ENCODE assay signal across 8 mouse cellular contexts in genomic region chr6:58596294-58596653, GRCm38 (mm10). TPM values are rescaled to one million over a fixed set of nuclear protein-coding genes. Genes with fewer than 3 reads are reported as not detected.
DNase-seq lines count a peak whose midpoint lies in the region; ATAC-seq and TF ChIP-seq lines count a peak whose summit lies in the region.

No protein-coding gene starts in this region.

- H3K4me2 ChIP-seq in forebrain, embryonic 16.5 days (ENCODE audit: low read length), result peak overlapping the region; percentile 44
- peak overlapping the region; percentile 50 for H3K4me2 ChIP-seq in hindbrain, embryonic 16.5 days (ENCODE audit: low read length)
- H3K4me2 ChIP-seq in limb, embryonic 15.5 days, result peak overlapping the region; percentile 22
- peak overlapping the region; percentile 46 for H3K4me2 ChIP-seq in midbrain, postnatal 0 days (ENCODE audit: low read depth, low read length, poor library complexity, severe bottlenecking)

- peak; percentile 83 for ATAC-seq in forebrain, embryonic 16.5 days
- ATAC-seq in hindbrain, embryonic 16.5 days, result peak; percentile 85
- peak; percentile 83 for ATAC-seq in limb, embryonic 15.5 days (ENCODE audit: insufficient number of reproducible peaks, low FRiP score, low TSS enrichment, low read depth)
- ATAC-seq in midbrain, postnatal 0 days (ENCODE audit: low FRiP score), result peak; percentile 56; the same call in 1 of the 2 replicates

- no peak for TF ChIP-seq CTCF in gastrocnemius, adult 2 months (IDR thresholded peaks at IDR 0.05)
- no peak for TF ChIP-seq CTCF in midbrain, postnatal 0 days (IDR thresholded peaks at IDR 0.05)
- TF ChIP-seq CTCF in thymus, adult 2 months (IDR thresholded peaks at IDR 0.05; ENCODE audit: borderline replicate concordance, control insufficient read depth, extremely low read depth, insufficient read depth, low read length, poor library complexity), result no peak

- no peaks in the 10 kb centered on the region for H3K9me3 ChIP-seq in forebrain, embryonic 16.5 days (ENCODE audit: control insufficient read depth, low read length)
- H3K9me3 ChIP-seq in hindbrain, embryonic 16.5 days (ENCODE audit: control insufficient read depth, low read length), result no peaks in the 10 kb centered on the region; the same call in 1 of the 2 replicates
- H3K9me3 ChIP-seq in limb, embryonic 15.5 days, result no peaks in the 10 kb centered on the region
- H3K9me3 ChIP-seq in midbrain, postnatal 0 days (ENCODE audit: low read length), result no peaks in the 10 kb centered on the region

- peak overlapping the region; percentile 70 for H3K4me3 ChIP-seq in gastrocnemius, adult 2 months
- peak overlapping the region; percentile 28 for H3K4me3 ChIP-seq in forebrain, embryonic 16.5 days (replicated peaks; ENCODE audit: low read length)
- peak overlapping the region; percentile 43 for H3K4me3 ChIP-seq in hindbrain, embryonic 16.5 days (ENCODE audit: low read length)
- peak overlapping the region; percentile 32 for H3K4me3 ChIP-seq in limb, embryonic 15.5 days
- peak overlapping the region; percentile 35 for H3K4me3 ChIP-seq in midbrain, postnatal 0 days (ENCODE audit: low read depth, low read length)
- H3K4me3 ChIP-seq in thymus, adult 2 months (ENCODE audit: control insufficient read depth, insufficient read depth, low read length), result peak overlapping the region; percentile 39

- H3K9ac ChIP-seq in forebrain, embryonic 16.5 days (replicated peaks; ENCODE audit: low read depth, low read length), result peak overlapping the region; percentile 16
- H3K9ac ChIP-seq in hindbrain, embryonic 16.5 days (ENCODE audit: low read depth, low read length), result peak overlapping the region; percentile 49
- H3K9ac ChIP-seq in limb, embryonic 15.5 days, result 0 out of 2 replicates have a peak overlapping the region, but pooled peaks have one; percentile 4
- H3K9ac ChIP-seq in midbrain, postnatal 0 days (replicated peaks; ENCODE audit: low read length, poor library complexity, severe bottlenecking), result peak overlapping the region; percentile 29; the same call in 1 of the 2 replicates

- intact Hi-C loops in gastrocnemius, adult 2 months (cut with DNase I), result no loop called here
- intact Hi-C loops in gastrocnemius, postnatal 36 days (cut with DNase I), result no loop called here

- H3K27ac ChIP-seq in gastrocnemius, adult 2 months, result peak overlapping the region; percentile 87
- H3K27ac ChIP-seq in forebrain, embryonic 16.5 days (ENCODE audit: low read length), result no peak overlapping the region
- H3K27ac ChIP-seq in hindbrain, embryonic 16.5 days (ENCODE audit: low read depth, low read length), result peak overlapping the region; percentile 40
- peak overlapping the region; percentile 33 for H3K27ac ChIP-seq in limb, embryonic 15.5 days
- no peak overlapping the region; the same call in 1 of the 2 replicates for H3K27ac ChIP-seq in midbrain, postnatal 0 days (ENCODE audit: low read depth, low read length)
- H3K27ac ChIP-seq in thymus, adult 2 months (ENCODE audit: control insufficient read depth, insufficient read depth, low read length), result peak overlapping the region; percentile 73

- H3K36me3 ChIP-seq in forebrain, embryonic 16.5 days (ENCODE audit: control insufficient read depth, insufficient read depth), result no peaks in the 10 kb centered on the region
- H3K36me3 ChIP-seq in hindbrain, embryonic 16.5 days (ENCODE audit: control insufficient read depth, insufficient read depth, low read length), result no peaks in the 10 kb centered on the region
- no peaks in the 10 kb centered on the region for H3K36me3 ChIP-seq in limb, embryonic 15.5 days
- H3K36me3 ChIP-seq in midbrain, postnatal 0 days (ENCODE audit: insufficient read depth, low read length), result no peaks in the 10 kb centered on the region
- H3K36me3 ChIP-seq in thymus, adult 2 months (ENCODE audit: control insufficient read depth, insufficient read depth, low read length), result no peaks in the 10 kb centered on the region

- WGBS in forebrain, embryonic 16.5 days, result 14% methylated on average over 16 of the region's 16 CpGs
- WGBS in hindbrain, embryonic 16.5 days, result 14% methylated on average over 16 of the region's 16 CpGs
- 18% methylated on average over 16 of the region's 16 CpGs for WGBS in limb, embryonic 15.5 days
- WGBS in midbrain, postnatal 0 days, result 16% methylated on average over 16 of the region's 16 CpGs
- 18% methylated on average over 16 of the region's 16 CpGs for WGBS in thymus, adult 2 months

- H3K4me1 ChIP-seq in forebrain, embryonic 16.5 days (replicated peaks; ENCODE audit: control insufficient read depth, insufficient read depth, low read length), result no peaks in the 10 kb centered on the region
- H3K4me1 ChIP-seq in hindbrain, embryonic 16.5 days (ENCODE audit: control insufficient read depth, insufficient read depth, low read depth, low read length), result no peaks in the 10 kb centered on the region
- H3K4me1 ChIP-seq in limb, embryonic 15.5 days, result no peaks in the 10 kb centered on the region
- H3K4me1 ChIP-seq in midbrain, postnatal 0 days (ENCODE audit: insufficient read depth, low read length), result no peaks in the 10 kb centered on the region
- no peaks in the 10 kb centered on the region for H3K4me1 ChIP-seq in thymus, adult 2 months (replicated peaks; ENCODE audit: control insufficient read depth, insufficient read depth, low read length)

- TF ChIP-seq POLR2A in thymus, adult 2 months (IDR thresholded peaks at IDR 0.05; ENCODE audit: control insufficient read depth, extremely low read depth, insufficient read depth, low read length, poor library complexity), result no peak

- H3K27me3 ChIP-seq in forebrain, embryonic 16.5 days (replicated peaks; ENCODE audit: control insufficient read depth, insufficient read depth, low read length), result no peaks in the 10 kb centered on the region
- H3K27me3 ChIP-seq in hindbrain, embryonic 16.5 days (replicated peaks; ENCODE audit: control insufficient read depth, insufficient read depth, low read length), result no peaks in the 10 kb centered on the region
- no peaks in the 10 kb centered on the region for H3K27me3 ChIP-seq in limb, embryonic 15.5 days
- H3K27me3 ChIP-seq in midbrain, postnatal 0 days (ENCODE audit: insufficient read depth, low read length), result no peaks in the 10 kb centered on the region
- H3K27me3 ChIP-seq in thymus, adult 2 months (ENCODE audit: control insufficient read depth, insufficient read depth, low read length), result no peaks in the 10 kb centered on the region

- peak; percentile 23 for DNase-seq in gastrocnemius, adult 2 months
- DNase-seq in gastrocnemius, postnatal 36 days, result no peak
- DNase-seq in adrenal gland, postnatal 14 days, result peak; percentile 38
- peak; percentile 47 for DNase-seq in midbrain, postnatal 0 days (ENCODE audit: low spot score)
- DNase-seq in thymus, adult 2 months, result peak; percentile 34

RNA-seq across cellular contexts. Expression of gene Abcg2, which starts 12.0 kb away (rescaled TPM):
- total RNA-seq in gastrocnemius, adult 2 months (2021), result 10 to 100 TPM; 16.5 to 16.9 TPM
- 10 to 100 TPM; 15.9 to 16.7 TPM for total RNA-seq in gastrocnemius, postnatal 36 days (2021)
- total RNA-seq in adrenal gland, postnatal 14 days (2021), result 49.6 and 55.5 TPM in 2 replicates
- 33.5 and 36.8 TPM in 2 replicates for polyA plus RNA-seq in forebrain, embryonic 16.5 days (2015; fragmentation: Nextera tagmentation; extraction: Ambion mirVana)
- polyA plus RNA-seq in hindbrain, embryonic 16.5 days (2015; fragmentation: Nextera tagmentation; extraction: Ambion mirVana), result 35.6 and 41.6 TPM in 2 replicates
- 49.9 and 54.0 TPM in 2 replicates for polyA plus RNA-seq in limb, embryonic 15.5 days (2015; fragmentation: Nextera tagmentation; extraction: Ambion mirVana)
- total RNA-seq in midbrain, postnatal 0 days (2014; rRNA removed), result 25.2 and 27.4 TPM in 2 replicates
- polyA plus RNA-seq in midbrain, postnatal 0 days (2015; fragmentation: Nextera tagmentation; extraction: Ambion mirVana), result 28.6 and 29.0 TPM in 2 replicates
- 4.3 and 7.4 TPM in 2 replicates for polyA plus RNA-seq in thymus, adult 2 months (2012; rRNA removed)

Comparison
In these comparisons a context has a peak if more than half of its experiments do, and no peak if none do; other contexts are left out.
1. DNase-seq: peak in gastrocnemius, adult 2 months (single experiment), adrenal gland, postnatal 14 days (single experiment), midbrain, postnatal 0 days (single experiment) and thymus, adult 2 months (single experiment); none in gastrocnemius, postnatal 36 days (0 of 2).
2. H3K27ac ChIP-seq: peak in gastrocnemius, adult 2 months (single experiment), hindbrain, embryonic 16.5 days (single experiment), limb, embryonic 15.5 days (single experiment) and thymus, adult 2 months (single experiment); none in forebrain, embryonic 16.5 days (single experiment) and midbrain, postnatal 0 days (single experiment).
3. Peak in every context shown above with its lines, with median percentiles within 50 percentile points of each other: H3K4me3 ChIP-seq, ATAC-seq, H3K4me2 ChIP-seq and H3K9ac ChIP-seq.